Mouse (Mus musculus) neural tube, embryonic 15.5 days (tissue): ENCODE measurements around the gene Rnasel. TPM values are rescaled to one million over a fixed set of nuclear protein-coding genes. Genes with fewer than 3 reads are reported as not detected.

Experiments used
- ATAC-seq: fragments of 200-750 bp; cut with Nextera tagmentation; 2 replicates; pipeline ENCODE4 v1.8.0; 2017; ENCODE audit warnings: mild to moderate bottlenecking, moderate TSS enrichment, moderate library complexity; ENCODE audit not compliant: low FRiP score
- H3K27ac ChIP-seq: fragments of 300-500 bp; sonication (generic); replicated peaks from 2 replicates; pipeline ENCODE4 v1.5.1; 2015; ENCODE audit warnings: mild to moderate bottlenecking, inconsistent platforms
- H3K27me3 ChIP-seq: fragments of 300-500 bp; sonication (generic); replicated peaks from 2 replicates; pipeline ENCODE4 v1.6.1; 2015; ENCODE audit warnings: inconsistent platforms
- H3K36me3 ChIP-seq: fragments of 300-500 bp; sonication (generic); 2 replicates; pipeline ENCODE4 v1.6.1; 2015; ENCODE audit warnings: inconsistent platforms
- H3K4me1 ChIP-seq: fragments of 300-500 bp; sonication (generic); 2 replicates; pipeline ENCODE4 v1.6.1; 2015; ENCODE audit warnings: inconsistent platforms
- H3K4me2 ChIP-seq: fragments of 300-500 bp; sonication (generic); 2 replicates; pipeline ENCODE4 v1.6.1; 2015; ENCODE audit warnings: inconsistent platforms, mild to moderate bottlenecking, moderate library complexity
- H3K4me3 ChIP-seq: fragments of 300-500 bp; sonication (generic); replicated peaks from 2 replicates; pipeline ENCODE4 v1.5.1; 2015; ENCODE audit warnings: mild to moderate bottlenecking, inconsistent platforms
- H3K9ac ChIP-seq: fragments of 300-500 bp; sonication (generic); replicated peaks from 2 replicates; pipeline ENCODE4 v1.6.1; 2015; ENCODE audit warnings: mild to moderate bottlenecking, inconsistent platforms
- H3K9me3 ChIP-seq: fragments of 300-500 bp; sonication (generic); replicated peaks from 2 replicates; pipeline ENCODE4 v1.6.1; 2016; ENCODE audit warnings: inconsistent platforms
- WGBS: fragments of 180-500 bp; shearing (Covaris S2); methylation state at CpG from one replicate; pipeline ENCODE4 v1.1.7; 2015; ENCODE audit warnings: mixed read lengths; 5-methylcytosine and 5-hydroxymethylcytosine counted together
- polyA plus RNA-seq: library from polyadenylated mRNA; unstranded; fragments of >200 nt; fragmentation: Nextera tagmentation; extraction: Ambion mirVana; gene quantifications from 2 replicates; pipeline ENCODE4 v1.2.1, GENCODE M21; 2015

Gene Rnasel
- polyA plus RNA-seq, 1 experiment from 2014 or later = 32.0 TPM

DNA sequence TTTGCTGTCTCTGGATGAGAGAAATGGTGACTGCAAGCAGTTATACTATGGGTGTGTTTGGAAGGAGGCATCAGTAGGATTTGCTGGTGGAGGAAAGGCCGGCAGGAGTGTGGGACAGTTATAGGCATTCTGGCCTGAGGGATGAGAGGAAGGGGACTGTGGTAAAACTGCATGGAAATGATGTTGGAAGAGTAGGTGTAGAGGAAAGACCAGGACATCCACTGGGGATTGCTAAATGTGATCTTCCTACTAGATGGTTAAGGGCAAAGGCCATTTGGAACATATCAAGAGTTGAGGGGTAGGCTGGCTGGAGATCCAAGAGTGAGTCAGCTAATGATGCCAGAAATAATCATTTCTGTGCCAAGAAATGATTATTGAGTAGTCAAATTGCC is 21.5 kb downstream of the Rnasel start:
- no peak overlapping the region for H3K9ac ChIP-seq
- no peak for ATAC-seq
- H3K4me3 ChIP-seq = no peak overlapping the region
- no peaks in the 10 kb centered on the region for H3K27me3 ChIP-seq
- no peak overlapping the region for H3K27ac ChIP-seq
- no peaks in the 10 kb centered on the region for H3K36me3 ChIP-seq
- no peak overlapping the region for H3K4me2 ChIP-seq
- H3K9me3 ChIP-seq = no peaks in the 10 kb centered on the region
- no peaks in the 10 kb centered on the region for H3K4me1 ChIP-seq
- 95% methylated on average over 1 of the region's 1 CpGs for WGBS

DNA sequence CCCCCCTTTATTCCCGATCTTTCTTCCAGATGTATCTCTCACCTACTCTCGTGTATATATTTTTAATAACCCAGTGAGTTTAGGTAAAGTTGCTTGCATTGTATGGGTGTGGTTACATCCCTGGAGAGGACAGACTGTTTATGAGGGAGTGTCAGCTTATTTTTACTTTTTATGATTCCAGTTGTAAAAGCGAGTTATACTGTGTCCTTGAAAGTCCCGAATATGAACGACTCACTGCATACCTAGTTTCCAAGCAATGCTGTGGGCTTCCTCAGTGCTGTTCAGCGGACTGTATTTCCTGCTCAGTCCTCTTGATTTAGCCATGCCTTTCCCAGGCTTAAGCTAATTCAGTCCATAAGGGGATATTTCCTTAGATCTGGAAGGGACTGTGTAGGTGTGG is 25.9 kb downstream of the Rnasel start:
- 88% methylated on average over 6 of the region's 6 CpGs for WGBS
- no peak overlapping the region for H3K4me2 ChIP-seq
- no peaks in the 10 kb centered on the region for H3K4me1 ChIP-seq
- H3K9ac ChIP-seq = no peak overlapping the region
- no peak for ATAC-seq
- H3K27ac ChIP-seq = no peak overlapping the region
- no peaks in the 10 kb centered on the region for H3K36me3 ChIP-seq
- H3K9me3 ChIP-seq = no peaks in the 10 kb centered on the region
- no peak overlapping the region for H3K4me3 ChIP-seq
- no peaks in the 10 kb centered on the region for H3K27me3 ChIP-seq

DNA sequence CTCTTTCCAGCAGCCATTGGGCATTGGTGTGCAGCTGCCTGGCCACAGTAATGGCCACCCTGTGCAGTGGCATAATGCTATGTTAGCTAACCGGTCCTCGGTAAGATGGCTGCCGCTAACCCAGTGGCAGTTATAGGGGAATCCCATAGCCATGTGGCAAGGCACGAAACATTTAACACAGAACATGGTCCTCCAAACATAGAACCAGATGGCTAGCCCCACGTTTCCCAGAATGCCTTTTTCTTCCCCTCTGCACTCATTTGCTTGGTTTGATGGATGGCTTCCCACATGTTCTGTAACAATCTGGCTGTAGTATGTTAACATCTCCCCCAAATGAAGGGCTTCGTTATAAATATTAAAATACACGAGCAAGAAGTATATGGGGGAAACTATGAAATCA is 27.0 kb downstream of the Rnasel start:
- no peak overlapping the region for H3K9ac ChIP-seq
- H3K4me3 ChIP-seq = no peak overlapping the region
- H3K27me3 ChIP-seq = no peaks in the 10 kb centered on the region
- no peak overlapping the region for H3K27ac ChIP-seq
- WGBS = 76% methylated on average over 7 of the region's 7 CpGs
- no peaks in the 10 kb centered on the region for H3K4me1 ChIP-seq
- H3K4me2 ChIP-seq = no peak overlapping the region
- H3K36me3 ChIP-seq = no peaks in the 10 kb centered on the region
- no peak for ATAC-seq
- H3K9me3 ChIP-seq = no peaks in the 10 kb centered on the region

DNA sequence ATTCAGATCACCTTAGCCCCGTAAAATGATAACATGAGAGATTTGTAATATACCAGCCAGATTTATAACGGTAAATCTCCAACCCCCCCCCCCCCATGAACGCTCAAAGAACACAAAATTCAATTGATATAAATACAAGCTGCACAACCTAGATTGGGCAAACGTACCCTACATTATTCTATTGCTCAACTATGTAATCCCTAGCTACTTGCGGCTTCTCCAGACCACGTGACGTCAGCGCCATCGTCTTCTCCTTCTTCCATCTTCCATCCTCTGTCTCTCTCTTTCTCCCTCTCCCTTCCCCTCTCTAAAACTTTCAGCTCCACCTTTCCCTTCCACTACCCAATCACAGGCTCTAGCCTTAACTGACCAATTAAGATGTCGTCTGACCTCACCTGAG is 29.0 kb downstream of the Rnasel start:
- no peak for ATAC-seq
- H3K9me3 ChIP-seq = no peaks in the 10 kb centered on the region
- no peak overlapping the region for H3K9ac ChIP-seq
- no peaks in the 10 kb centered on the region for H3K36me3 ChIP-seq
- H3K4me3 ChIP-seq = no peak overlapping the region
- H3K4me2 ChIP-seq = no peak overlapping the region
- no peaks in the 10 kb centered on the region for H3K27me3 ChIP-seq
- no peaks in the 10 kb centered on the region for H3K4me1 ChIP-seq
- H3K27ac ChIP-seq = no peak overlapping the region
- WGBS = 92% methylated on average over 10 of the region's 10 CpGs

- Histone ChIP-seq H3K27ac (no peak overlapping the region), H3K4me3 (no peak overlapping the region), H3K4me1 (no peaks in the 10 kb centered on the region), H3K9ac (no peak overlapping the region), H3K36me3 (no peaks in the 10 kb centered on the region), H3K9me3 (no peaks in the 10 kb centered on the region), H3K27me3 (no peaks in the 10 kb centered on the region), H3K4me2 (no peak overlapping the region)
- WGBS = 42% methylated on average over 1 of the region's 1 CpGs
- no peak for ATAC-seq
These were observed 34.1 kb downstream of the Rnasel start for GRCm38 (mm10) chr1:153783339-153783738.

GRCm38 (mm10) chr1:153785608-153786007 is 36.4 kb downstream of the Rnasel start:
- no peak overlapping the region for H3K27ac ChIP-seq
- H3K4me1 ChIP-seq = no peaks in the 10 kb centered on the region
- H3K9me3 ChIP-seq = no peaks in the 10 kb centered on the region
- H3K4me2 ChIP-seq = no peak overlapping the region
- ATAC-seq = no peak
- H3K9ac ChIP-seq = no peak overlapping the region
- WGBS = 86% methylated on average over 4 of the region's 4 CpGs
- H3K27me3 ChIP-seq = no peaks in the 10 kb centered on the region
- H3K4me3 ChIP-seq = no peak overlapping the region
- no peaks in the 10 kb centered on the region for H3K36me3 ChIP-seq

DNA sequence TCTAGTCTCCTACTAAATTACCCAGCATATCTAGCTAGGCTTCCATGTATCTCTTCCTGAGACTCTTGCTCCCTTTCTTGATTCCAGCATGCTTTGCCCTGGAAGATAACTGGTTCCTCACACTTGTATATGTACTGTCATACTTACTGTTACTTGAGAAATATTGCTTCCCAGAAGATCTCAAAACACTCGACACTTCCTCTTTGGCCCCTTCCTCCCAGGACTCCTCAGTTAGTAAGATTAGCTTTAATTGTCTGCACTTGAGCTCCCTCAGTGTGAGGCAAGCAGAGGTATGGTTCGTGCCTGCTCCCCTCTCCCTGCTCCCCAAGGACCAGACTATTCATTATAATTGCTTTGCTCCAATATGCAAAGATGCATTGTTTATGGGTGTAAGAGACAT is 41.5 kb downstream of the Rnasel start:
- Histone ChIP-seq H3K4me2 (no peak overlapping the region), H3K9me3 (no peaks in the 10 kb centered on the region), H3K4me1 (no peaks in the 10 kb centered on the region), H3K27ac (no peak overlapping the region), H3K4me3 (no peak overlapping the region), H3K9ac (no peak overlapping the region), H3K36me3 (no peaks in the 10 kb centered on the region), H3K27me3 (no peaks in the 10 kb centered on the region)
- WGBS = 57% methylated on average over 2 of the region's 2 CpGs
- no peak for ATAC-seq

DNA sequence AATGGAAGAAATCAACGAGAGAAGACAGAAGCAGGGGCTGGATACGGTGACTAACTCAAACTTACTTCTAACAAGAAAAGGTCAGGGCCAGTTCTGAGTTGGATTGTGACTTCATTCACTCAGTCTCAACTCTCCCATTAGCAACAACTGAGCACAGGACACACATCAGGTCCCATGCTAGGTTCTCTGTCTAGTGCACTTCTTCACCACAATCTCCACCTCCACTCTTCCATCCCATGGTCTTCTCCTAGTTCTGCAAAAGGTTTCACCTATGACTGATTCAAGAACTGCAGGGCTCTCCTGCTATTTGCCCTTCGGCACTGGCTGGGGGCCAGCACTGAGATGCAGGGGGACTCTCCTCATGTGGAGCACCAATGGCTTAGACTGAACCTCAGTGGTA is 45.0 kb downstream of the Rnasel start:
- H3K9ac ChIP-seq = no peak overlapping the region
- no peaks in the 10 kb centered on the region for H3K4me1 ChIP-seq
- no peak overlapping the region for H3K4me2 ChIP-seq
- no peaks in the 10 kb centered on the region for H3K9me3 ChIP-seq
- H3K27me3 ChIP-seq = no peaks in the 10 kb centered on the region
- no peak overlapping the region for H3K4me3 ChIP-seq
- WGBS = 88% methylated on average over 3 of the region's 3 CpGs
- no peak for ATAC-seq
- no peak overlapping the region for H3K27ac ChIP-seq
- H3K36me3 ChIP-seq = no peaks in the 10 kb centered on the region

GRCm38 (mm10) chr1:153802691-153803090 is 53.5 kb downstream of the Rnasel start:
- Histone ChIP-seq H3K27ac (no peak overlapping the region), H3K4me1 (no peaks in the 10 kb centered on the region), H3K9me3 (no peaks in the 10 kb centered on the region), H3K4me3 (no peak overlapping the region), H3K9ac (no peak overlapping the region), H3K4me2 (no peak overlapping the region), H3K27me3 (no peaks in the 10 kb centered on the region), H3K36me3 (no peaks in the 10 kb centered on the region)
- 82% methylated on average over 7 of the region's 7 CpGs for WGBS
- ATAC-seq = no peak

- WGBS = 66% methylated on average over 8 of the region's 8 CpGs
These were observed 54.3 kb downstream of the Rnasel start for GRCm38 (mm10) chr1:153803530-153803929.

DNA sequence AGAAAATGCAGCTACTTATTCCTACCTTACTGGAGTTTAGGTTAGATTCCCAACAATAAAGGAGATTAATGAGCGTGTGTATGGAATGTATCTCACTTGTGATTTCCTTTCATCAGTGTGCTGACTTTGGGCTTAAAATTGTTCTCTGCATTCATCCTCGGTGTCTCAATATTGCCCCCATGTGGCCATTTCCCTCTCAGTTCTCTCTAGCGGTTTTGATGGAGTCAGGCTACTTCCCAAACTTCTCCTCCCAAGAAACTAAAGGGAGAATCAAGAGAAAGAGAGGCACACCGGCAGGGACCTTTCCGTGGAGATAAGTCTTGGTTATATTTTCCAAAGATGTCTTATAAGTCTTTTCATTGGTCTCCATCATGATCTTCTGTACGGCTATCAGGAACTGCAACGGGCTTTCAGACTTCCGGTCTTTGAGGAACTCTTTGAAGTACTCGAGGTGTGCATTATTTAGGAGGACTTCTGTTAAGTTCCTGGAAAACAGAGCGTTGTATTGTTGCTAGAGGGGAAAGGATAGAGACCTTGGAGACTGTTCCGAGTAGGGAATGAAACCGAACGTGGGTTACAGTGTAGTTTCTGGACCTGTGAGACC is 58.3 kb downstream of the Rnasel start:
- Histone ChIP-seq H3K27me3 (no peaks in the 10 kb centered on the region), H3K4me1 (no peaks in the 10 kb centered on the region), H3K27ac (no peak overlapping the region), H3K4me2 (no peak overlapping the region), H3K4me3 (no peak overlapping the region), H3K36me3 (no peaks in the 10 kb centered on the region), H3K9me3 (no peaks in the 10 kb centered on the region), H3K9ac (no peak overlapping the region)
- ATAC-seq = no peak
- WGBS = 57% methylated on average over 13 of the region's 13 CpGs

More at GRCm38 (mm10) chr1:153803530-153803929, 54.3 kb downstream of the Rnasel start:
- H3K4me2 ChIP-seq = no peak overlapping the region
- no peaks in the 10 kb centered on the region for H3K36me3 ChIP-seq
- no peak overlapping the region for H3K9ac ChIP-seq
- H3K27me3 ChIP-seq = no peaks in the 10 kb centered on the region
- no peaks in the 10 kb centered on the region for H3K9me3 ChIP-seq
- H3K4me3 ChIP-seq = no peak overlapping the region
- no peaks in the 10 kb centered on the region for H3K4me1 ChIP-seq
- ATAC-seq = no peak
- H3K27ac ChIP-seq = no peak overlapping the region
